Mouse (Mus musculus) left cerebral cortex, adult 11 months (tissue): ENCODE measurements around the gene Anapc2.
"Not testable (repeated sequence)": the region's sequence is repeated elsewhere in the genome, so short reads cannot be mapped to it uniquely, and the experiment has no call there.

ENCODE experiments used
- DNase-seq: peaks from one replicate; pipeline ENCODE4 v3.0.0; 2022; ENCODE audit warnings: low spot score

Gene Anapc2

GRCm38 (mm10) chr2:25240723-25241437 lies 31.4 kb upstream of the Anapc2 start:
- no peak for DNase-seq

- DNase-seq: no peak
Measured at GRCm38 (mm10) chr2:25241438-25241775, 30.9 kb upstream of the Anapc2 start.

- DNase-seq: no peak
Measured at GRCm38 (mm10) chr2:25242101-25242506, 30.2 kb upstream of the Anapc2 start, which contains the start of the genes Rnf208 and Cysrt1. Rnf208 (plus strand) TSS chr2:25242255. Cysrt1 (minus strand) TSS chr2:25242452.

GRCm38 (mm10) chr2:25243342-25243741 lies 28.9 kb upstream of the Anapc2 start:
- DNase-seq: no peak

GRCm38 (mm10) chr2:25244144-25244543 lies 28.1 kb upstream of the Anapc2 start:
- DNase-seq: no peak

GRCm38 (mm10) chr2:25246183-25247072 lies 25.9 kb upstream of the Anapc2 start, which contains the start of gene AL732309.1:
AL732309.1 (minus strand) TSS chr2:25246863.
- no peak for DNase-seq

- no peak for DNase-seq
Measured at GRCm38 (mm10) chr2:25252331-25252730, 19.9 kb upstream of the Anapc2 start.

- DNase-seq: no peak
Measured at GRCm38 (mm10) chr2:25255284-25255779, 16.9 kb upstream of the Anapc2 start, which contains the start of gene Tmem203. Tmem203 (plus strand) TSS chr2:25255439.

- DNase-seq: not testable (repeated sequence)
Measured at GRCm38 (mm10) chr2:25256443-25257109, 15.7 kb upstream of the Anapc2 start.

GRCm38 (mm10) chr2:25257250-25257649 lies 15.0 kb upstream of the Anapc2 start:
- DNase-seq: not testable (repeated sequence)

GRCm38 (mm10) chr2:25258887-25259286 lies 13.4 kb upstream of the Anapc2 start:
- DNase-seq: no peak

- DNase-seq: no peak
Measured at GRCm38 (mm10) chr2:25261870-25262269, 10.4 kb upstream of the Anapc2 start.

GRCm38 (mm10) chr2:25262291-25262767 lies 9.9 kb upstream of the Anapc2 start, which contains the start of gene Tprn:
Tprn (plus strand) TSS chr2:25262618.
- peak; percentile 96 for DNase-seq

GRCm38 (mm10) chr2:25262795-25263622 lies 9.3 kb upstream of the Anapc2 start:
- no peak for DNase-seq

- no peak for DNase-seq
Measured at GRCm38 (mm10) chr2:25263623-25264285, 8.5 kb upstream of the Anapc2 start.

GRCm38 (mm10) chr2:25264286-25264660 lies 8.0 kb upstream of the Anapc2 start:
- DNase-seq: no peak

- no peak for DNase-seq
Measured at GRCm38 (mm10) chr2:25264851-25265250, 7.4 kb upstream of the Anapc2 start.

- no peak for DNase-seq
Measured at GRCm38 (mm10) chr2:25265897-25266656, 6.2 kb upstream of the Anapc2 start.

GRCm38 (mm10) chr2:25266720-25267119 lies 5.6 kb upstream of the Anapc2 start:
- DNase-seq: no peak

- no peak for DNase-seq
Measured at GRCm38 (mm10) chr2:25267241-25267640, 5.0 kb upstream of the Anapc2 start.
